Mouse (Mus musculus): ENCODE results near the gene Hyal2. TPM values are rescaled to one million over a fixed set of nuclear protein-coding genes. Genes with fewer than 3 reads are reported as not detected.

Gene Hyal2
- 31.9 TPM for polyA plus RNA-seq (2014; fragmentation: Illumina TruSeq; extraction: RNeasy Lipid Tissue Mini Kit (QIAGEN cat#74804); ENCODE audit: low read depth, low replicate concordance)

GRCm38 (mm10) chr9:107567702-107568319, at the start of gene Hyal2:
Hyal2 (plus strand) TSS chr9:107567945.

GRCm38 (mm10) chr9:107533791-107534407, 33.8 kb upstream of the Hyal2 start, which contains the start of gene Tmem115:
Tmem115 (plus strand) TSS chr9:107533945.

DNA sequence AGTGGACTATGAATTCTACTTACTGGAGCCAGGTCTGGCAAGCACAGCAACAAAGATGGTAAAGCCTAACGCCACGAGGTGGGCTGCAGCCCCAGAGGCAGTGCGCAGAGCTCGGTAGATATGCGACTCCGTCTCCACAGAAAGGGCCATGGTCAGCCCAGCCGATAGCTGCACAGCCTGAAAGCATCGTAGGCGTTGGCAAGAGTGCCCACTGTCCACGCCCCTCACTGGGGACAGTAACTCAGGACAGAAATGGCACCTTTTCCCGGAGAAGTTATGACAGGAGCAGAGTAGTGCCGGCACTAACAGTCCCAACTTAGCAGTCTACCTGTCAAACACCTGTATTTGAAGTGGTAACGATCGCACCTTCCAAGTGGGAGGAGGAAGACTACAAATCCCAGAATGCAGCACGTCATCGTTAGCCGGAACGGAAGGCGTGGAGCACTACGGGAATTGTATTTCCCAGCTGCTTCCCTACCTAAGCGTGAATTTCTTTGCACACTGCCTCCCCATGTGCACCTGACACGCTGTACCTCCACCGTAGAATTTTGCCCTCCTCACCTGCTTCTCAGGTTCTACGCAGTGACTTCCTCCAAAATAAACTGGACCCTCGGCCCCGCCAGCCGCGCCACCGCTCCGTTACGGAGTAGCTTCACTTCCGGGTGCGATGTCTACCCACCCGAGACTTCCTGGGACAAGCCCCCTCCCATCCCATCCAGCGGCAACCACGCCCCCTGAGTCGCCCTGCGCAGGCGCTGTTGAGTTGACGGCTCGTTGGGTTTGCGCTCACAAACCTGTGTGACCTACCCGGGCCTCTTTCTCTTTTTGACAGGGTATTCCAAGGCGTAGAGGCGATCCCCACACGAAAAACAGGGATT, 26.0 kb upstream of the Hyal2 start, which contains the start of the genes Cyb561d2 and Nprl2:
TSS of gene Cyb561d2 (minus strand) at position 720 of the 878 bp plus-strand sequence.
TSS of gene Nprl2 (plus strand) at position 753 of the 878 bp plus-strand sequence.

DNA sequence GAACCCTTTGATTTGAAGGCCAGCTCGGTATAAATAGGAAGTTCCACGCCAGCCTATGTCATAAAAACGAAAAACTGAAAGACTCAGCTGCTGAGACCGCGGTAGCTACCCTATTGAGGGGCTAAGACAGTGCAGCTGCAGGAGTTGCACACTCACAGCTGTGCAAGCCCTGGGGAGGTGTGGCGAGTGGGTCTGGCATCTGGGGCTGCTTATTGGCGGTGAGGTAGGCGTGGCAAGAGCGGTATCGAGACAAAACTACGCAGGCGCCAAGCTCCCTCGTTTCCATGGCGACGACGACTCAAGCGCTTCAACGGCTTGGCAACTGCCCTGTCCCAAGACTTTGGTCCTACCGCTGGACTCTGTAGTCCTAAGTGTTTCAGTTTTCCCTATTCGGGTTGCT, 20.7 kb upstream of the Hyal2 start, which contains the start of gene Zmynd10:
TSS of gene Zmynd10 (plus strand) at position 273 of the 400 bp plus-strand sequence.

DNA sequence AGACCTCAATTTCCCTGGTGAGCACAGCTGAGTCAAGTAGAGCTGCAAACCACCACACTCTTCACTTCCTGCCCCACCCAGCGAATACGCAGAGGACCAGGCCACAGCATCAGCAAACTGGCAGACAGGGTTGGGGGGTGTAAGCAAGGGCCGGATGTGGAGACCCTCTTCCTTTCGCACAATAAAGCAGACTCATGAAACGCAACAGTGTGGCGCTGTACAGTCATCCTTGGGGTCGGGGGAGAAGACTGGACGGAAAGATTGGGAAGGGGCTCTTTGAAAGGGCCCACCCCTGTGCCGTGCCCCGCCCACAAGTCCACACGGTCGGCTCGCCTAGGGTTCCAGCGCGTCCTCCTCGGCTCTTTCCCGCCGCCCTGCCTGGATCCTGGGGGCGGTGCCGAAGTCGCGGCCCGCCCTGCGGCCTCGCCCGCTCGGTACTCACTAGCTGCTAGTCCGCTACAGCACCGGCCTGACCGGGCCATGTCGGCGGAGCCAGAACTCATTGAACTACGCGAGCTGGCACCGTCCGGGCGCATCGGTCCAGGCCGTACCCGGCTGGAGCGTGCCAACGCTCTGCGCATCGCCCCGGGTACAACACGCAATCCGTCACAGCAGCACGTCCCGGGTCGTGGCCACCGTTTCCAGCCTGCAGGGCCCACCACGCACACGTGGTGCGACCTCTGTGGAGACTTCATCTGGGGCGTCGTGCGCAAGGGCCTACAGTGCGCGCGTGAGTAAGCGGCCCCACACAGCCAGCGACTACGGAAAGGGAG, 16.4 kb upstream of the Hyal2 start, which contains the start of gene Rassf1:
TSS of gene Rassf1 (plus strand) at position 439 of the 773 bp plus-strand sequence.

GRCm38 (mm10) chr9:107563029-107563581, 4.6 kb upstream of the Hyal2 start, which contains the start of gene Tusc2:
Tusc2 (plus strand) TSS chr9:107563255.

DNA sequence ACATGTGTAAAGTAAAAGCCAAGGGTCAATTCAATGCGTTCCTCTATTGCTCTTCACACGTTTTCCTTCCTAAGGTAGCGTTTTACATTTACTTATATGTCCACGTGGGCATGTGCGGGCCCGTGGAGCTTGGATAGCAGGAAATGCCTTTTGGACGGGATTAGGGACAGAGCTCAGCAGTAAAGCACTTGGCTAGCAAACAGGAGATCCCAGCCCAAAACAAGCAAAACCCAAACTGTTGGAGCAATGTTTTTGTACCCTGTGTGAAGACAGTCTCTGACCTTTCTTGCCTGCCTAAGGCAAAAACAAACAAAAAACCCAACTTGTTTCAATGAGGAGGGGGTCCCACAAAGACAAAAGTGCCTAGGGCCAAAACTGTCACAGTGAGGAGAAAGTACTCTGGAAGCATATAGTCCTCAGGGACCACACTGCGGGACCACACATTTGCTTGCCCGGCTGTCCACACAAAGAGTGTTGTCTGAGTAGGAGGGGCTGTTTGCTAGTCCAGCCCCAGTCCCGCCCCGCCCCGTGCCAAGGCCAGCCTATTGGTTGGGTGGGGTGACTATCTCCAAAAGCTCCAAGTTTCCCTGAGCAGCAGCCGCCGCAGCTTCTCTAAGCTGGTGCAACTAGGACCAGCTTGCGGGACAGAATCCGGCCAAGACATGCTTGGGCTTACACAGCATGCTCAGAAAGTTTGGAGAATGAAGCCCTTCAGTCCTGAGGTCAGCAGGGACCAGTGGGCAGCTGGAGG, 8.8 kb downstream of the Hyal2 start, which contains the start of gene Hyal1:
TSS of gene Hyal1 (plus strand) at position 571 of the 751 bp plus-strand sequence.

DNA sequence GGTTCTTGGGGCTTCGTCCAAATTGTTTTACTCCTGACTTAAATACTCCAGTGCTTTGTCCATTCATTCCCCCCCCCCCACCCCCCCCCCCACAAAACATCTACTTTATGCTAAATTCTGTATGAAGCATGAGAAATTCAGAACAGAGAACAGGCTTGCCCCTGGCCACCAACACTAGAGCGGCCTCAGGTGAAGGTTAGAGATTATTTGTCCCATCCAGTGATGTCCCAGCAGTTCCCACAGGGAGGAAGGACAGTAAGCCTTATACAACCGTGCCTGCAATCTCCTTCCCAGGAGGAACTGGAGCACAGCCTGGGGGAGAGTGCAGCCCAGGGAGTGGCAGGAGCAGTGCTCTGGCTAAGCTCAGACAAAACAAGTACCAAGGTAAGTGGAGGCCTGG, 10.8 kb downstream of the Hyal2 start, which contains the start of gene Naa80:
TSS of gene Naa80 (plus strand) at position 301 of the 400 bp plus-strand sequence.

GRCm38 (mm10) chr9:107580501-107581317, 13.0 kb downstream of the Hyal2 start, which contains the start of gene Hyal3:
Hyal3 (plus strand) TSS chr9:107580818.

GRCm38 (mm10) chr9:107586974-107587832, 19.5 kb downstream of the Hyal2 start, which contains the start of gene Ifrd2:
Ifrd2 (plus strand) TSS chr9:107587642.

GRCm38 (mm10) chr9:107608741-107609432, 41.1 kb downstream of the Hyal2 start, which contains the start of gene Sema3b:
Sema3b (minus strand) TSS chr9:107609229.

Other genes starting within 250 kb of the Hyal2 start
- 16.6 TPM for gene Hemk1, start 229.6 kb upstream of the Hyal2 start, polyA plus RNA-seq (2014; fragmentation: Illumina TruSeq; extraction: RNeasy Lipid Tissue Mini Kit (QIAGEN cat#74804); ENCODE audit: low read depth, low replicate concordance)
- gene 6430571L13Rik, start 227.3 kb upstream of the Hyal2 start, polyA plus RNA-seq (2014; fragmentation: Illumina TruSeq; extraction: RNeasy Lipid Tissue Mini Kit (QIAGEN cat#74804); ENCODE audit: low read depth, low replicate concordance) = 0.22 TPM
- gene Cacna2d2, start 168.3 kb upstream of the Hyal2 start, polyA plus RNA-seq (2014; fragmentation: Illumina TruSeq; extraction: RNeasy Lipid Tissue Mini Kit (QIAGEN cat#74804); ENCODE audit: low read depth, low replicate concordance) = 0.96 TPM
- 29.4 TPM for gene Tmem115, start 34.0 kb upstream of the Hyal2 start, polyA plus RNA-seq (2014; fragmentation: Illumina TruSeq; extraction: RNeasy Lipid Tissue Mini Kit (QIAGEN cat#74804); ENCODE audit: low read depth, low replicate concordance)
- 22.5 TPM for gene Cyb561d2, start 25.8 kb upstream of the Hyal2 start, polyA plus RNA-seq (2014; fragmentation: Illumina TruSeq; extraction: RNeasy Lipid Tissue Mini Kit (QIAGEN cat#74804); ENCODE audit: low read depth, low replicate concordance)
- 19.2 TPM for gene Nprl2, start 25.7 kb upstream of the Hyal2 start, polyA plus RNA-seq (2014; fragmentation: Illumina TruSeq; extraction: RNeasy Lipid Tissue Mini Kit (QIAGEN cat#74804); ENCODE audit: low read depth, low replicate concordance)
- gene Zmynd10, start 20.6 kb upstream of the Hyal2 start, polyA plus RNA-seq (2014; fragmentation: Illumina TruSeq; extraction: RNeasy Lipid Tissue Mini Kit (QIAGEN cat#74804); ENCODE audit: low read depth, low replicate concordance) = 11.1 TPM
- gene Rassf1, start 16.4 kb upstream of the Hyal2 start, polyA plus RNA-seq (2014; fragmentation: Illumina TruSeq; extraction: RNeasy Lipid Tissue Mini Kit (QIAGEN cat#74804); ENCODE audit: low read depth, low replicate concordance) = 33.9 TPM
- gene Tusc2, start 4.7 kb upstream of the Hyal2 start, polyA plus RNA-seq (2014; fragmentation: Illumina TruSeq; extraction: RNeasy Lipid Tissue Mini Kit (QIAGEN cat#74804); ENCODE audit: low read depth, low replicate concordance) = 34.1 TPM
- gene Hyal1, start 9.0 kb downstream of the Hyal2 start, polyA plus RNA-seq (2014; fragmentation: Illumina TruSeq; extraction: RNeasy Lipid Tissue Mini Kit (QIAGEN cat#74804); ENCODE audit: low read depth, low replicate concordance) = 26.2 TPM
- gene Naa80, start 10.9 kb downstream of the Hyal2 start, polyA plus RNA-seq (2014; fragmentation: Illumina TruSeq; extraction: RNeasy Lipid Tissue Mini Kit (QIAGEN cat#74804); ENCODE audit: low read depth, low replicate concordance) = 37.0 TPM
- gene Hyal3, start 12.9 kb downstream of the Hyal2 start, polyA plus RNA-seq (2014; fragmentation: Illumina TruSeq; extraction: RNeasy Lipid Tissue Mini Kit (QIAGEN cat#74804); ENCODE audit: low read depth, low replicate concordance) = 1.7 TPM
- 21.9 TPM for gene Ifrd2, start 19.7 kb downstream of the Hyal2 start, polyA plus RNA-seq (2014; fragmentation: Illumina TruSeq; extraction: RNeasy Lipid Tissue Mini Kit (QIAGEN cat#74804); ENCODE audit: low read depth, low replicate concordance)
- 36.0 TPM for gene Sema3b, start 41.3 kb downstream of the Hyal2 start, polyA plus RNA-seq (2014; fragmentation: Illumina TruSeq; extraction: RNeasy Lipid Tissue Mini Kit (QIAGEN cat#74804); ENCODE audit: low read depth, low replicate concordance)
- 290 TPM for gene Gnai2, start 67.4 kb downstream of the Hyal2 start, polyA plus RNA-seq (2014; fragmentation: Illumina TruSeq; extraction: RNeasy Lipid Tissue Mini Kit (QIAGEN cat#74804); ENCODE audit: low read depth, low replicate concordance)
- gene Slc38a3, start 101.6 kb downstream of the Hyal2 start, polyA plus RNA-seq (2014; fragmentation: Illumina TruSeq; extraction: RNeasy Lipid Tissue Mini Kit (QIAGEN cat#74804); ENCODE audit: low read depth, low replicate concordance) = 7.4 TPM
- gene Gnat1, start 111.8 kb downstream of the Hyal2 start, polyA plus RNA-seq (2014; fragmentation: Illumina TruSeq; extraction: RNeasy Lipid Tissue Mini Kit (QIAGEN cat#74804); ENCODE audit: low read depth, low replicate concordance) = not detected
- gene Sema3f, start 142.5 kb downstream of the Hyal2 start, polyA plus RNA-seq (2014; fragmentation: Illumina TruSeq; extraction: RNeasy Lipid Tissue Mini Kit (QIAGEN cat#74804); ENCODE audit: low read depth, low replicate concordance) = 24.8 TPM
- gene Rbm5, start 203.1 kb downstream of the Hyal2 start, polyA plus RNA-seq (2014; fragmentation: Illumina TruSeq; extraction: RNeasy Lipid Tissue Mini Kit (QIAGEN cat#74804); ENCODE audit: low read depth, low replicate concordance) = 101 TPM